Mouse (Mus musculus) stomach, adult 2 months (tissue): Measurements from ENCODE around the gene Txlng. TPM values are rescaled to one million over a fixed set of nuclear protein-coding genes. Genes with fewer than 3 reads are reported as not detected.

ENCODE experiments used
- polyA plus RNA-seq: library from polyadenylated mRNA; depleted of rRNA; stranded (reverse); fragments of >200 nt; gene quantifications from 2 replicates; pipeline ENCODE4 v1.2.3, GENCODE M21; 2012; rRNA removed

Txlng gene
- polyA plus RNA-seq = 0.14 and 0.40 TPM in 2 replicates

DNA sequence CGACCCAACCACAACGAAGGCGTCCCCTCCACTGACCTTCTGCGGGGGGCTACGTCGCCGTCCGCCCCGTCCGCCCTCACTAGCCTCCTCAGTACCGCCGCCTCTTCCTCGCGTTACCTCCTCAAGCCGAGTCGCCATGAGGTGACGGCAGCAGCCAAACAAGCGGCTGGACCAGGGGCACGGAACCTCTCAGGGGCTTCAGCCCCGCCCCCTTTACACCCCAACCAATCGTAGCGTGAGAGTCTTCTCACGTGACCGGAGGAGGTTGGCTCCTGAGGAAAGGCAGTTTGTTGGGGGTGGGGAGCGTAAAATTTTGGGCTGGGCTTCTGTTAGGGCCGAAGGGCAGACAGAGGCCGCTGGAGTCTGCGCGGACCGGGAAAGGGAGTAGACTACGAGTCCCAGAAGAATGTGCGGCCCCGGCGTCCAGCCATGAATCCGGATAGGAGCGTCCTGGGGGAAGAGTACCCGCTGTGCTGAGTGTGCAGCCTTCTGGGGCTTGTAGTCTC, at the start of gene Txlng:
TSS of gene Txlng (minus strand) at position 252 of the 506 bp plus-strand sequence.

DNA sequence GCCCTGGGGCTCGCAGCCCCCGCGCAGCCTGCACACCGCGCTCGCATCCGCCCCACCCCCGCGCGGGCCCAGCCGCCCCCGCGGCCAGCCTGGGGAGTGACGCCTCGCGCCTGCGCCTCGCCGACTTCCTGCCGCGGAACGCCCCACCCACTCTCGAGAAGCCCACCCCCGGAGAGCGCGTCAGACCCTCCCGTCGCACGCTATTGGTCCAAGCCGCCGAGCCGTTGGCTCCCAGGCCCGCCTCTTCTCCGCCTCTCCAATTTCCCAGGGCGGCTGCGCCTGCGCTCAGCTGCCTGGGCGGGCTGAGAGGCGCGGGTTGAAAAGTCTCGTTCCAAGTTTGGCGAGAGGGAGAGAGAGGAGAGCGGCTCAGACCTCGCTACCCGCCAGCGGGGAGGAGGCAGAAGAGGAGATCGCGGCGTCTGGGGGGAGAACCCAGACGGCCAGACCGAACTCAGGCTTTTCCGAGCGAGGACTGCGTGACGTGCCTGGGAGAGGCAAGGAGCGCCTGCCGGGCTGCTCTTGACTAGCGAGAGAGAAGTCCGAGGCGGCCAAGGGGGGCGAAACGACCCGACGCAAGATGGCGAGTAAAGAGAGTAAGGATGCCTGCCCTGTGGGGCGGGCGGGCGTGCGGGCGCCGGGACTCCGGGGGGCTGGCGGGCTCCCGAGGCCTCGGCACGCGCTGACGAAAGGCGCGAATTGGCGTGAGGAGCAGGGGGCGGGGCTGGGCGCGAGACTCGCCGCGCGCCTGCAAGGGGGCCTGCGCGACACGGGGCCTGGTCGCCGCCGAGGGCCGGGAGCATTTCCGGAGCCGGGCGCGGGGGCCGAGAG, 68.9 kb downstream of the Txlng start, which contains the start of gene Rbbp7:
TSS of gene Rbbp7 (plus strand) at position 288 of the 828 bp plus-strand sequence.

Other genes with a start within 250 kb of the Txlng start
- gene Reps2, start 185.8 kb downstream of the Txlng start, polyA plus RNA-seq = 0.31 and 0.54 TPM in 2 replicates
- 8.6 and 10.3 TPM in 2 replicates for gene Rbbp7, start 69.1 kb downstream of the Txlng start, polyA plus RNA-seq
- 2.1 and 3.4 TPM in 2 replicates for gene Syap1, start 59.0 kb upstream of the Txlng start, polyA plus RNA-seq
- gene Ctps2, start 71.8 kb upstream of the Txlng start, polyA plus RNA-seq = 2.6 and 3.0 TPM in 2 replicates
- 0.28 TPM in 1 of 2 replicates, not detected in the other for gene S100g, start 135.1 kb upstream of the Txlng start, polyA plus RNA-seq